Mouse (Mus musculus) limb, embryonic 12.5 days (tissue): ENCODE data around the gene Fgfr2. TPM values are rescaled to one million over a fixed set of nuclear protein-coding genes. Genes with fewer than 3 reads are reported as not detected.
"Not testable (repeated sequence)": the region's sequence is repeated elsewhere in the genome, so short reads cannot be mapped to it uniquely, and the experiment has no call there.

Source experiments
- ATAC-seq: fragments of 200-750 bp; cut with Nextera tagmentation; 2 replicates; pipeline ENCODE4 v1.8.0; 2017; ENCODE audit warnings: low read depth, moderate TSS enrichment; ENCODE audit not compliant: insufficient number of reproducible peaks, insufficient read depth, low FRiP score, low TSS enrichment
- H3K27ac ChIP-seq: fragments of 300-500 bp; sonication (generic); 2 replicates; pipeline ENCODE4 v1.5.1; 2016; ENCODE audit warnings: mild to moderate bottlenecking, moderate library complexity
- H3K27me3 ChIP-seq: fragments of 300-500 bp; sonication (generic); 2 replicates; pipeline ENCODE4 v1.6.1; 2016; ENCODE audit warnings: mild to moderate bottlenecking, moderate library complexity
- H3K36me3 ChIP-seq: fragments of 300-500 bp; sonication (generic); 2 replicates; pipeline ENCODE4 v1.6.1; 2016; ENCODE audit warnings: mild to moderate bottlenecking, moderate library complexity
- H3K4me1 ChIP-seq: fragments of 300-500 bp; sonication (generic); replicated peaks from 2 replicates; pipeline ENCODE4 v1.6.1; 2016
- H3K4me2 ChIP-seq: fragments of 300-500 bp; sonication (generic); 2 replicates; pipeline ENCODE4 v1.6.1; 2016; ENCODE audit warnings: mild to moderate bottlenecking, moderate library complexity
- H3K4me3 ChIP-seq: fragments of 300-500 bp; sonication (generic); replicated peaks from 2 replicates; pipeline ENCODE4 v1.5.1; 2016; ENCODE audit warnings: mild to moderate bottlenecking
- H3K9ac ChIP-seq: fragments of 300-500 bp; sonication (generic); replicated peaks from 2 replicates; pipeline ENCODE4 v1.6.1; 2016; ENCODE audit warnings: mild to moderate bottlenecking, moderate library complexity
- H3K9me3 ChIP-seq: fragments of 300-500 bp; sonication (generic); 2 replicates; pipeline ENCODE4 v1.6.1; 2016; ENCODE audit warnings: mild to moderate bottlenecking, moderate library complexity
- WGBS: fragments of 180-500 bp; shearing (Covaris S2); methylation state at CpG from one replicate; pipeline ENCODE4 v1.1.7; 2016; 5-methylcytosine and 5-hydroxymethylcytosine counted together
- polyA plus RNA-seq: library from polyadenylated mRNA; unstranded; fragments of >200 nt; fragmentation: Nextera tagmentation; extraction: Ambion mirVana; gene quantifications from 2 replicates; pipeline ENCODE4 v1.2.1, GENCODE M21; 2016

Fgfr2 gene
- polyA plus RNA-seq, 1 experiment from 2014 or later = 112 TPM

- H3K4me3 ChIP-seq = no peak overlapping the region
- no peaks in the 10 kb centered on the region for H3K27me3 ChIP-seq
- H3K27ac ChIP-seq = no peak overlapping the region
- H3K9me3 ChIP-seq = no peaks in the 10 kb centered on the region
- H3K36me3 ChIP-seq = no peaks in the 10 kb centered on the region
- no peak overlapping the region for H3K4me2 ChIP-seq
- H3K9ac ChIP-seq = no peak overlapping the region
- H3K4me1 ChIP-seq = no peaks in the 10 kb centered on the region
- ATAC-seq = no peak
- WGBS = 88% methylated on average over 4 of the region's 4 CpGs
Measured at GRCm38 (mm10) chr7:130145211-130145610, 2977.9 kb downstream of the Fgfr2 start.

- no peak overlapping the region for H3K9ac ChIP-seq
- 69% methylated on average over 7 of the region's 7 CpGs for WGBS
- no peak overlapping the region for H3K4me2 ChIP-seq
- no peaks in the 10 kb centered on the region for H3K27me3 ChIP-seq
- H3K36me3 ChIP-seq = no peaks in the 10 kb centered on the region
- no peak for ATAC-seq
- no peak overlapping the region for H3K27ac ChIP-seq
- no peak overlapping the region for H3K4me3 ChIP-seq
- H3K9me3 ChIP-seq = no peaks in the 10 kb centered on the region
- no peaks in the 10 kb centered on the region for H3K4me1 ChIP-seq
Measured at GRCm38 (mm10) chr7:130143371-130143770, 2979.8 kb downstream of the Fgfr2 start.

- Histone ChIP-seq H3K4me1 (no peaks in the 10 kb centered on the region), H3K9me3 (no peaks in the 10 kb centered on the region), H3K9ac (no peak overlapping the region), H3K4me3 (no peak overlapping the region), H3K27me3 (no peaks in the 10 kb centered on the region), H3K36me3 (no peaks in the 10 kb centered on the region), H3K4me2 (no peak overlapping the region), H3K27ac (no peak overlapping the region)
- 77% methylated on average over 3 of the region's 3 CpGs for WGBS
- ATAC-seq = no peak
Measured at GRCm38 (mm10) chr7:130141088-130141873, 2981.9 kb downstream of the Fgfr2 start.

GRCm38 (mm10) chr7:130134924-130135365 is 2988.2 kb downstream of the Fgfr2 start:
- Histone ChIP-seq H3K27ac (no peak overlapping the region), H3K4me3 (no peak overlapping the region), H3K4me2 (no peak overlapping the region), H3K9me3 (no peaks in the 10 kb centered on the region), H3K36me3 (no peaks in the 10 kb centered on the region), H3K9ac (no peak overlapping the region), H3K27me3 (no peaks in the 10 kb centered on the region), H3K4me1 (no peaks in the 10 kb centered on the region)
- 71% methylated on average over 3 of the region's 3 CpGs for WGBS
- no peak for ATAC-seq

GRCm38 (mm10) chr7:130134428-130134827 is 2988.7 kb downstream of the Fgfr2 start:
- H3K36me3 ChIP-seq, H3K9ac ChIP-seq, ATAC-seq, H3K27ac ChIP-seq, H3K4me1 ChIP-seq, H3K9me3 ChIP-seq, H3K27me3 ChIP-seq, H3K4me2 ChIP-seq, H3K4me3 ChIP-seq: not testable (repeated sequence)

GRCm38 (mm10) chr7:130130226-130130625 is 2992.9 kb downstream of the Fgfr2 start:
- 89% methylated on average over 5 of the region's 5 CpGs for WGBS
- no peaks in the 10 kb centered on the region for H3K36me3 ChIP-seq
- no peak for ATAC-seq

GRCm38 (mm10) chr7:130129359-130129960 is 2993.7 kb downstream of the Fgfr2 start:
- Histone ChIP-seq H3K36me3 (no peaks in the 10 kb centered on the region), H3K4me2 (peak overlapping the region; percentile 33), H3K27me3 (no peaks in the 10 kb centered on the region), H3K9ac (no peak overlapping the region), H3K27ac (peak overlapping the region; percentile 13; the same call in 1 of the 2 replicates), H3K9me3 (no peaks in the 10 kb centered on the region), H3K4me1 (peaks cover 8% of the 10 kb centered on the region; the same call in 1 of the 2 replicates), H3K4me3 (no peak overlapping the region)
- no peak for ATAC-seq
- 10% methylated on average over 16 of the region's 16 CpGs for WGBS

More at GRCm38 (mm10) chr7:130130226-130130625, 2992.9 kb downstream of the Fgfr2 start:
- Histone ChIP-seq H3K27me3 (no peaks in the 10 kb centered on the region), H3K4me3 (no peak overlapping the region), H3K4me1 (peaks cover 8% of the 10 kb centered on the region; the same call in 1 of the 2 replicates), H3K9ac (no peak overlapping the region), H3K9me3 (no peaks in the 10 kb centered on the region), H3K4me2 (no peak overlapping the region), H3K27ac (no peak overlapping the region)

- WGBS = 24% methylated on average over 2 of the region's 2 CpGs
Measured at GRCm38 (mm10) chr7:130121507-130121906, 3001.6 kb downstream of the Fgfr2 start.

GRCm38 (mm10) chr7:130119466-130119865 is 3003.7 kb downstream of the Fgfr2 start:
- H3K9ac ChIP-seq = no peak overlapping the region
- no peaks in the 10 kb centered on the region for H3K27me3 ChIP-seq
- H3K4me2 ChIP-seq = no peak overlapping the region
- H3K9me3 ChIP-seq = no peaks in the 10 kb centered on the region
- peaks cover 22% of the 10 kb centered on the region for H3K4me1 ChIP-seq
- no peak overlapping the region for H3K27ac ChIP-seq
- WGBS = 42% methylated on average over 6 of the region's 6 CpGs
- no peak for ATAC-seq
- H3K36me3 ChIP-seq = no peaks in the 10 kb centered on the region
- no peak overlapping the region for H3K4me3 ChIP-seq

More at GRCm38 (mm10) chr7:130121507-130121906, 3001.6 kb downstream of the Fgfr2 start:
- ATAC-seq = no peak
- no peaks in the 10 kb centered on the region for H3K27me3 ChIP-seq
- peaks cover 22% of the 10 kb centered on the region for H3K4me1 ChIP-seq
- no peak overlapping the region for H3K4me3 ChIP-seq
- no peak overlapping the region for H3K9ac ChIP-seq
- no peaks in the 10 kb centered on the region for H3K36me3 ChIP-seq
- H3K4me2 ChIP-seq = no peak overlapping the region
- H3K27ac ChIP-seq = no peak overlapping the region
- no peaks in the 10 kb centered on the region for H3K9me3 ChIP-seq

- Histone ChIP-seq H3K4me1 (peaks cover 22% of the 10 kb centered on the region), H3K36me3 (no peaks in the 10 kb centered on the region), H3K4me3 (no peak overlapping the region), H3K27ac (peak overlapping the region; percentile 43), H3K9ac (no peak overlapping the region), H3K27me3 (no peaks in the 10 kb centered on the region), H3K4me2 (no peak overlapping the region; the same call in 1 of the 2 replicates), H3K9me3 (no peaks in the 10 kb centered on the region)
- 5% methylated on average over 4 of the region's 4 CpGs for WGBS
- no peak for ATAC-seq
Measured at GRCm38 (mm10) chr7:130118726-130119125, 3004.4 kb downstream of the Fgfr2 start.

GRCm38 (mm10) chr7:130117466-130118123 is 3005.6 kb downstream of the Fgfr2 start:
- no peak overlapping the region for H3K9ac ChIP-seq
- peaks cover 22% of the 10 kb centered on the region for H3K4me1 ChIP-seq
- H3K36me3 ChIP-seq = no peaks in the 10 kb centered on the region
- no peak overlapping the region for H3K27ac ChIP-seq
- H3K4me3 ChIP-seq = no peak overlapping the region
- no peak overlapping the region for H3K4me2 ChIP-seq
- 28% methylated on average over 4 of the region's 4 CpGs for WGBS
- no peaks in the 10 kb centered on the region for H3K9me3 ChIP-seq
- no peak for ATAC-seq
- H3K27me3 ChIP-seq = no peaks in the 10 kb centered on the region
